Mouse (Mus musculus): ENCODE measurements at regions not wholly inside any gene's neighbourhood (a gene's known extent, or its start where the extent isn't known, plus 50 kb on each side); places are given as distances from the start of the nearest gene placed in this dataset.

- Histone ChIP-seq H3K27me3 (ENCODE audit: control insufficient read depth, insufficient read depth, low read length) (no peaks in the 10 kb centered on the region), H3K4me1 (replicated peaks; ENCODE audit: control insufficient read depth, insufficient read depth) (no peaks in the 10 kb centered on the region), H3K4me3 (ENCODE audit: low read depth, low read length) (no peak overlapping the region), H3K36me3 (ENCODE audit: control insufficient read depth, insufficient read depth, low read length) (no peaks in the 10 kb centered on the region), H3K9me3 (ENCODE audit: control insufficient read depth, low read length) (no peaks in the 10 kb centered on the region), H3K4me2 (replicated peaks; ENCODE audit: low read depth) (no peak overlapping the region), H3K27ac (replicated peaks) (no peak overlapping the region), H3K9ac (ENCODE audit: low read length) (no peak overlapping the region)
- no peak for ATAC-seq (ENCODE audit: low FRiP score, low TSS enrichment)
- TF ChIP-seq EP300 (optimal IDR thresholded peaks at IDR 0.05) (no peak), CTCF (IDR thresholded peaks at IDR 0.05; ENCODE audit: low read depth) (no peak)
- 62% methylated on average over 9 of the region's 9 CpGs for WGBS
- DNase-seq (ENCODE audit: low spot score): no peak
These were observed 310.1 kb upstream of the Prox1 start for GRCm38 (mm10) chr1:190480601-190481000.

- Histone ChIP-seq H3K9ac (ENCODE audit: low read length) (no peak overlapping the region), H3K4me3 (ENCODE audit: low read depth, low read length) (no peak overlapping the region), H3K4me2 (replicated peaks; ENCODE audit: low read depth) (no peak overlapping the region), H3K4me1 (replicated peaks; ENCODE audit: control insufficient read depth, insufficient read depth) (no peaks in the 10 kb centered on the region), H3K27ac (replicated peaks) (no peak overlapping the region), H3K27me3 (ENCODE audit: control insufficient read depth, insufficient read depth, low read length) (no peaks in the 10 kb centered on the region), H3K36me3 (ENCODE audit: control insufficient read depth, insufficient read depth, low read length) (no peaks in the 10 kb centered on the region), H3K9me3 (ENCODE audit: control insufficient read depth, low read length) (no peaks in the 10 kb centered on the region)
- TF ChIP-seq CTCF (IDR thresholded peaks at IDR 0.05; ENCODE audit: low read depth) (no peak), EP300 (optimal IDR thresholded peaks at IDR 0.05) (no peak)
- ATAC-seq (ENCODE audit: low FRiP score, low TSS enrichment) (no peak), DNase-seq (ENCODE audit: low spot score) (no peak)
- 51% methylated on average over 8 of the region's 8 CpGs for WGBS
These were observed 302.2 kb upstream of the Prox1 start for GRCm38 (mm10) chr1:190472761-190473160.

GRCm38 (mm10) chr1:190470336-190470735 lies 299.8 kb upstream of the Prox1 start:
- WGBS: 56% methylated on average over 9 of the region's 9 CpGs
- no peak for DNase-seq (ENCODE audit: low spot score)

GRCm38 (mm10) chr1:190457541-190458061 lies 287.1 kb upstream of the Prox1 start:
- TF ChIP-seq EP300 (optimal IDR thresholded peaks at IDR 0.05): no peak
- TF ChIP-seq CTCF (IDR thresholded peaks at IDR 0.05; ENCODE audit: low read depth): no peak
- no peak for DNase-seq (ENCODE audit: low spot score)
- 27% methylated on average over 12 of the region's 12 CpGs for WGBS

More at GRCm38 (mm10) chr1:190470336-190470735, 299.8 kb upstream of the Prox1 start:
- Histone ChIP-seq H3K27ac (replicated peaks) (no peak overlapping the region), H3K4me3 (ENCODE audit: low read depth, low read length) (no peak overlapping the region), H3K4me2 (replicated peaks; ENCODE audit: low read depth) (no peak overlapping the region), H3K9me3 (ENCODE audit: control insufficient read depth, low read length) (no peaks in the 10 kb centered on the region), H3K27me3 (ENCODE audit: control insufficient read depth, insufficient read depth, low read length) (no peaks in the 10 kb centered on the region), H3K4me1 (replicated peaks; ENCODE audit: control insufficient read depth, insufficient read depth) (no peaks in the 10 kb centered on the region), H3K9ac (ENCODE audit: low read length) (no peak overlapping the region), H3K36me3 (ENCODE audit: control insufficient read depth, insufficient read depth, low read length) (no peaks in the 10 kb centered on the region)
- ATAC-seq (ENCODE audit: low FRiP score, low TSS enrichment): no peak
- TF ChIP-seq EP300 (optimal IDR thresholded peaks at IDR 0.05) (no peak), CTCF (IDR thresholded peaks at IDR 0.05; ENCODE audit: low read depth) (no peak)

GRCm38 (mm10) chr1:190453549-190453948 lies 283.0 kb upstream of the Prox1 start:
- no peak overlapping the region for H3K9ac ChIP-seq (ENCODE audit: low read length)
- ATAC-seq (ENCODE audit: low FRiP score, low TSS enrichment): no peak
- TF ChIP-seq CTCF (IDR thresholded peaks at IDR 0.05; ENCODE audit: low read depth): no peak
- TF ChIP-seq EP300 (optimal IDR thresholded peaks at IDR 0.05): no peak
- H3K4me2 ChIP-seq (replicated peaks; ENCODE audit: low read depth): no peak overlapping the region
- no peak overlapping the region for H3K4me3 ChIP-seq (ENCODE audit: low read depth, low read length)
- H3K27me3 ChIP-seq (ENCODE audit: control insufficient read depth, insufficient read depth, low read length): no peaks in the 10 kb centered on the region
- no peak overlapping the region for H3K27ac ChIP-seq (replicated peaks)
- no peaks in the 10 kb centered on the region for H3K4me1 ChIP-seq (replicated peaks; ENCODE audit: control insufficient read depth, insufficient read depth)
- H3K9me3 ChIP-seq (ENCODE audit: control insufficient read depth, low read length): no peaks in the 10 kb centered on the region
- no peak for DNase-seq (ENCODE audit: low spot score)
- no peaks in the 10 kb centered on the region for H3K36me3 ChIP-seq (ENCODE audit: control insufficient read depth, insufficient read depth, low read length)
- WGBS: 95% methylated on average over 10 of the region's 10 CpGs

More at GRCm38 (mm10) chr1:190457541-190458061, 287.1 kb upstream of the Prox1 start:
- Histone ChIP-seq H3K4me1 (replicated peaks; ENCODE audit: control insufficient read depth, insufficient read depth) (no peaks in the 10 kb centered on the region), H3K4me3 (ENCODE audit: low read depth, low read length) (no peak overlapping the region), H3K4me2 (replicated peaks; ENCODE audit: low read depth) (no peak overlapping the region), H3K36me3 (ENCODE audit: control insufficient read depth, insufficient read depth, low read length) (no peaks in the 10 kb centered on the region), H3K27ac (replicated peaks) (no peak overlapping the region), H3K9ac (ENCODE audit: low read length) (no peak overlapping the region), H3K27me3 (ENCODE audit: control insufficient read depth, insufficient read depth, low read length) (no peaks in the 10 kb centered on the region), H3K9me3 (ENCODE audit: control insufficient read depth, low read length) (no peaks in the 10 kb centered on the region)
- no peak for ATAC-seq (ENCODE audit: low FRiP score, low TSS enrichment)

GRCm38 (mm10) chr1:190452115-190452842 lies 281.8 kb upstream of the Prox1 start:
- no peaks in the 10 kb centered on the region for H3K4me1 ChIP-seq (replicated peaks; ENCODE audit: control insufficient read depth, insufficient read depth)
- 66% methylated on average over 11 of the region's 11 CpGs for WGBS
- H3K4me2 ChIP-seq (replicated peaks; ENCODE audit: low read depth): no peak overlapping the region
- no peaks in the 10 kb centered on the region for H3K36me3 ChIP-seq (ENCODE audit: control insufficient read depth, insufficient read depth, low read length)
- DNase-seq (ENCODE audit: low spot score): no peak
- no peak overlapping the region for H3K27ac ChIP-seq (replicated peaks)
- no peak for ATAC-seq (ENCODE audit: low FRiP score, low TSS enrichment)
- no peaks in the 10 kb centered on the region for H3K27me3 ChIP-seq (ENCODE audit: control insufficient read depth, insufficient read depth, low read length)
- no peak overlapping the region for H3K9ac ChIP-seq (ENCODE audit: low read length)
- H3K9me3 ChIP-seq (ENCODE audit: control insufficient read depth, low read length): no peaks in the 10 kb centered on the region
- TF ChIP-seq CTCF (IDR thresholded peaks at IDR 0.05; ENCODE audit: low read depth) (no peak), EP300 (optimal IDR thresholded peaks at IDR 0.05) (no peak)
- H3K4me3 ChIP-seq (ENCODE audit: low read depth, low read length): no peak overlapping the region
